Mouse (Mus musculus) gastrocnemius, adult 2 months (tissue): ENCODE data around the gene Ick. TPM values are rescaled to one million over a fixed set of nuclear protein-coding genes. Genes with fewer than 3 reads are reported as not detected.

ENCODE experiments used
- DNase-seq: peaks from one replicate; pipeline ENCODE4 v3.0.0; 2022
- H3K27ac ChIP-seq: fragments of 200-600 bp; 2 replicates; pipeline ENCODE4 v1.8.1; 2022; ENCODE audit warnings: mild to moderate bottlenecking
- H3K4me3 ChIP-seq: fragments of 200-600 bp; 2 replicates; pipeline ENCODE4 v1.8.1; 2022; ENCODE audit warnings: mild to moderate bottlenecking, moderate library complexity
- CTCF ChIP-seq: fragments of 200-600 bp; IDR thresholded peaks from 2 replicates; pipeline ENCODE4 v1.8.1; 2022; ENCODE audit warnings: antibody characterized with exemption, mild to moderate bottlenecking, moderate library complexity
- intact Hi-C: fragments of 180-260 bp; cut with DNase I; formaldehyde crosslinking; loops from one replicate; pipeline ENCODE4 v1.15.1; 2025
- total RNA-seq, 2 experiments: library from RNA; stranded (reverse); gene quantifications; 2 replicates each; pipeline ENCODE4 v1.2.3; 2021

The Ick gene
- total RNA-seq, 2 experiments from 2014 or later = 5.0 to 6.4 TPM

DNA sequence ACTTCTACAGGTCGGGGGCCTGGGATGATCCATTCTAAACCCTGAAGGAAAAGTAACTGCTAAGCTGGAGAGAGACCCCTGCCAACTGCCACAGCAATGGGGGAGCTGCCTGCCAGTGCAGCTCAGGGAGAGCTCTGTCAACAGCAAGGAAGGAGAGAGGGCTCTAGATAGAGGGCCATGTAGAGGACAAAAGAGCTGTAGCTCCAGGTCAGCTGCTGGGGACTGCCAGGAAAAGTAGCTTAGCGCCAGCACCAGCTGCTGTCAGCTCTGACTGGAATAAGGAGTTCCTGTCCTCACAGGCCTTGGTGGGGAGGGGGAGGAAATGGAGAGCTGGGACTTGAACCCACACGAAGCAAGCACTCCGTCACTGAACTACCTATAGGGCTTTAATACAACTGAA is 20.5 kb upstream of the Ick start:
- TF ChIP-seq CTCF = no peak
- DNase-seq = no peak
- peak overlapping the region; percentile 64 for H3K27ac ChIP-seq
- intact Hi-C loops = no loop called here
- H3K4me3 ChIP-seq = no peak overlapping the region

DNA sequence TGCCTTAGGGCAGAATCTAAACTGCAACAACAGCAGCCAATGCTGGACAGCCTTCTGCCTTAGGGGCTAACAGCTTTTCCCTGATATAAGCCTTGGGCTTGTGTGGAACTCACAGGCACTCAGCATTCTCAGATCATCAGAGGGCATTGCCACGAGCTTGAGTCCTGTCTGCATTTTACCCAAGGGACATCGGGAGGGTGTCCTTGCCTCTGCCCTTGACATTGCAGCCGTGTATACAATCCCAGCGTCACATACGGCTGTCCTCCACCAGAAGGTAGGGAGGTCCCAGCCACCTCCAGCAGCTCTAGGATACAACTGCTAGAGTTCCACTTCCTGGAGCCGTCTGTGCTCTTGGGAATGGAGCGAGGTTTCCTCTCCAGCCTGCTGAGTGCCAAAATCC is 20.0 kb upstream of the Ick start:
- Histone ChIP-seq H3K4me3 (no peak overlapping the region), H3K27ac (peak overlapping the region; percentile 64)
- no peak for DNase-seq
- intact Hi-C loops = no loop called here
- TF ChIP-seq CTCF = no peak

DNA sequence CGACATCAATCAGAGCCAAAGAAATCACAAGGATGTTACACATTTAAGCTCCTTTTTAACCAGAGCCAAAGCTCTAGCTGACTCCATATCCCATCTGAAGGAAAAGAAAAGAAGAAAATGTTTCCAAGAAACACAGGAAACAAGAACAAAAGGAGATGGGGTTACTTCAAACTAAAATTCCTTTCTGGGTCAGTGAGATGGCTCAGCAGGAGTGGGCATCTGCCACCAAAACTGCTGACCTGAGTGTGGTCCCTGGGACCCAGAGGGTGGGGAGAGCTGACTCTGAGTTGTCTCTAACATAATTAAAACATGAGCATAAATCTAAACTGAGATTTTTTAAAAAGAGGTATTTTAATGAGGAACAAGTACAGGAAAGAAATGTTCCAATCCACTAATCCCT is 19.1 kb upstream of the Ick start:
- no peak for TF ChIP-seq CTCF
- intact Hi-C loops = no loop called here
- no peak for DNase-seq
- Histone ChIP-seq H3K27ac (no peak overlapping the region), H3K4me3 (no peak overlapping the region)

DNA sequence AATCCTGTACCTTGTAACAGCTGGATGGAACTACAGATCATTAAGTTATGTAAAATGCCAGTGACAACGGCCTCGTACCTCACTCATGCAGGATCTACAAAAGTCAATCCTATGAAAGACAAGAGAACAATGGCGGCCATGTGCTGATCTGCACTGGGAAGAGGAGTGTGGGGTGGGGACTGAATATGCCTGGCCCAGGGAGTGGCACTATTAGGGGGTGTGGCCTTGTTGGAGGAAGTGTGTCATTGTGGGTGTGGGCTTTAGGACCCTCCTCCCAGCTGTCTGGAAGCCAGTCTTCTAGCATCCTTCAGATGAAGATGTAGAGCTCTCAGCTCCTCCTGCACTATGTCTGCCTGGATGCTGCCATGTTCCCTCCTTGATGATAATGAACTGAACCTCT is 18.4 kb upstream of the Ick start:
- no peak overlapping the region for H3K4me3 ChIP-seq
- H3K27ac ChIP-seq = no peak overlapping the region
- intact Hi-C loops = no loop called here
- TF ChIP-seq CTCF = no peak
- DNase-seq = no peak

DNA sequence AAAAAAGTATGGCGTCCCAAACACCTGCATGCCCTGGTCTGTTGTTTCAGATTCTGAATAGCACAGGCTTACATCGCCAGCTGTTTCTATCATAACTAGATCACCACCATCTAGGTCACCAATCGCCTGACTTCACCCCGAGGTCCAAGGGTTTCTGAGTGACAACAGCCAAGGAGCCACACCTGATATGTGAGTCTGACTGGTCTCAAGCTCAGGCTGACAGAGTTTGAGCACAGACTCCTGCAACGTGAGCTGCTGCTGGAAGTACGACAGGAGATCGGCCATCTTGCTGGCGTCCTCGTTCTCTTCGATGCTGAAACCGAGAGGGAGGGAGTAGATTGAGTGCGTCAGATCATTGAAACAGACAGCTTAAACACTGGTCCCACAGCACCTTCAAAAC is 13.3 kb upstream of the Ick start:
- intact Hi-C loops = no loop called here
- peak; percentile 62 for DNase-seq

DNA sequence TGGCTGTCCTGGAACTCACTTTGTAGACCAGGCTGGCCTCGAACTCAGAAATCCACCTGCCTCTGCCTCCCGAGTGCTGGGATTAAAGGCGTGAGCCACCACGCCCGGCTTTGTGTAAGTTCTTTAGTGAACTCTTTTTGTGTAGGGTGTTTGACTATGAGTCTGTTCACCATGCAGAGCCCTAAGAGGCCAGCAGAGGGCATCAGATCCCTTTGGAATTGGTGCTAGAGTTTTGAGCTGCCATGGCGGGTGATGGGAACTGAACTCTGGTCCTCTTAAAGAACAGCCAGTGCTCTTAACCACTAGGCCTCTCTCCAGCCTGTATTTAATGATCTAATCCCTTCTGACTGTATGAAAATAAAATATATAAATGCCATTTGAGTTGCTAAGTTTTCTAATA is 12.6 kb upstream of the Ick start:
- TF ChIP-seq CTCF = peak; percentile 44
- DNase-seq = no peak
- Histone ChIP-seq H3K27ac (peak overlapping the region; percentile 72; the same call in 1 of the 2 replicates), H3K4me3 (no peak overlapping the region)
- intact Hi-C loops = no loop called here

More for the DNA sequence above, 13.3 kb upstream of the Ick start:
- H3K27ac ChIP-seq = peak overlapping the region; percentile 72
- H3K4me3 ChIP-seq = no peak overlapping the region
- no peak for TF ChIP-seq CTCF

DNA sequence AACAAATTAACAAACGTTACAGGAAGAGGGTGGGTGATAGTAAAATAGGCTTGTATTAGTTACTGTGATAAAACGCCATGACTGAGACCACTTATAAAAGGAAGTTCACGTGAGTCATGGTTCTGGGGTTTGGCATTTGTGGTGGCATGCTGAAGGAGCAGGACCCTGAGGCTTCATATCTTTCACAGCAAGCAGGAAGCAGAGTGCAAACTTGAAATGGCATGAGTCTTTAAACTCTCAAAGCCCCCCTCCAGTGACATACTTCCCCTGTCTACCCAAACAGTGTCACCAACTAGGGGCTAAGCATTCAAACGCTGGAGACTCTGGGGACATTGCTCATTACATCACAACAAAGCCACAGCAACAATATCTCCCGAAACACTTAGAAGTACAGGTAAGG is 8.0 kb upstream of the Ick start:
- intact Hi-C loops = no loop called here
- no peak for TF ChIP-seq CTCF
- DNase-seq = no peak
- Histone ChIP-seq H3K4me3 (no peak overlapping the region), H3K27ac (no peak overlapping the region)

DNA sequence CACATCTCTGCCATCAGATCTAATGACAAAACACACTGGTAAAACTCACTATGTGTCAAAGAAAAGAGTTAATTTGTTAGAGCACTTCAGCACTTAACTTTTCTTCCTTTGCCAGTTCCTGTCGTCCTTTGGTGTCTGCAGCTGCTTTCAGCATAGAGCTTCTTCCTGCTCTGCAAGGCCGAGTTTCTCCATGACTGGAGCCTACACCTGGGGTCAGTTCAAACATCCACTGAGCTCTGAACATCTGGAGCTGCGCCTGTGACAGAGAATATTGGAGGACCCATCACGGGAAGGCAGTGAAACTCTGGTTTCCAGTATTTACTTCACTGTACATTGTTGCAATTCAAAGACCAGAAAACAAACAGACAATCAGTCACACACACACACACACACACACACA is 7.6 kb upstream of the Ick start:
- intact Hi-C loops = no loop called here
- no peak overlapping the region for H3K4me3 ChIP-seq
- no peak for TF ChIP-seq CTCF
- DNase-seq = no peak
- H3K27ac ChIP-seq = no peak overlapping the region

DNA sequence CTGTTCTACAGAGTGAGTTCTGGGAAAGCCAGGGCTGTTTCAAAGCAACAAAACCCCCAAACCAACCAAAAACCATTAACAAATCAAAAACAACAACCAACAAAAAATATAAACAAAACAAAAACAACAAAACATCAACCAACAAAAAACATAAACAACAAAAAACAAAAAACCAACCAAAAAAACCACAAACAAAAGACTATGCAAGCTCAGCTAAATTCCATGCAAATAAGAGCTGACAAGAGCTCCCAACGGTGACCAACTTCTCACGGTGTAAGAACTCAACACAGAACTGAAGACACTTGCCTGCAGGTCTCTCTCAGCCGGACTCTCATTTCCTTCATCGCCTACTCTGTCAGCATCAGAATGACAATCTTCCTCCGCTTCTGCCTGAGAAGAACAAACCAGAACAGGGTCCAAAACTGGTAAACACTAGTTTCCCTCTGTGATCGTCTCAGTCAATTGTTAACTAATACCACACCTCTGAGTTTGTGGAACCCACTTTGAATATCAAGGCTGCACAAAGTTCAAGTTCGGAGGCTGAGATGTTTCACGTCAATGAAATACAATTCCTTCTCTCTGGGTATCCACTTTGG is 4.9 kb upstream of the Ick start:
- DNase-seq = no peak
- Histone ChIP-seq H3K4me3 (no peak overlapping the region), H3K27ac (no peak overlapping the region)
- intact Hi-C loops = no loop called here
- TF ChIP-seq CTCF = no peak

DNA sequence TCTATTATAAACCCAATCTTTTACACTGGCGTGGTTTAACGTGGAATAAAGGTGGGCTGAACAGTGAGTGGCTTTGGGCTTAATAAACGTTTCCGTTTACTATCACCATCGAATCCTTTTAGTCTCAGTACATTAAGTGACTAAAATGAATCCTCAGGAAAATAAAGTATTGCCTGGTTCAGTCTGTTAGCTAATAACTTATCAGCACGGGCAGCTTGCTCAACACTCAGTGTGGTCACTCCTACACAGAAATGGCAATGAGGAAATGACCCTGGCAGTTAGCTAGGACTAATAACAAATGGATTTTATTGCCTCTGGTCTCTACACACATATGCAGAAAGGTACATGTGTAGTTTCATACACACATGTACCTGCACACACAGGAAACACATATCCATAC is 4.0 kb upstream of the Ick start:
- H3K27ac ChIP-seq = no peak overlapping the region
- intact Hi-C loops = no loop called here
- TF ChIP-seq CTCF = no peak
- DNase-seq = no peak
- H3K4me3 ChIP-seq = peak overlapping the region; percentile 79

DNA sequence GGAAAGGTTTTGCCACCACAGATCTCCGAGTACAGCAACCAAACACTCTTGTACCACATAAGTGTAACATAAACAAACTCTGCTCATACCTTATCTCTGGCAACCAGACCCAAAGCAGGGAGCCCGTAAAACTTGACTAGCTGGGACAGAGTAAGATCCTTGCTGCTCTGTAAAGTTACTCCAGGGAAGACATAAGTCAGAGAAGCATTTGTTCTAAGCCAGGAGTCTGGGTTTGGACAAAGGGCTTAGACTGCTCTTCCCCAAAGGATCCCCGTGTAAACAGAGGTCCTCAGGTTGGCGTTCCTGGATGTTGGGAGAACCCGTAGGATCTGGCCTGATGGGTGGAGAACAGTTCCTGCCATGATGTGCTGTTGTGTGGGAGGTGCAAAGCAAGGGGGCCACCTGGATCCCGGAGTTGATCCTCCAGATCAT is 3.5 kb upstream of the Ick start:
- intact Hi-C loops = no loop called here
- DNase-seq = no peak
- TF ChIP-seq CTCF = no peak
- Histone ChIP-seq H3K4me3 (peak overlapping the region; percentile 79), H3K27ac (no peak overlapping the region; the same call in 1 of the 2 replicates)

DNA sequence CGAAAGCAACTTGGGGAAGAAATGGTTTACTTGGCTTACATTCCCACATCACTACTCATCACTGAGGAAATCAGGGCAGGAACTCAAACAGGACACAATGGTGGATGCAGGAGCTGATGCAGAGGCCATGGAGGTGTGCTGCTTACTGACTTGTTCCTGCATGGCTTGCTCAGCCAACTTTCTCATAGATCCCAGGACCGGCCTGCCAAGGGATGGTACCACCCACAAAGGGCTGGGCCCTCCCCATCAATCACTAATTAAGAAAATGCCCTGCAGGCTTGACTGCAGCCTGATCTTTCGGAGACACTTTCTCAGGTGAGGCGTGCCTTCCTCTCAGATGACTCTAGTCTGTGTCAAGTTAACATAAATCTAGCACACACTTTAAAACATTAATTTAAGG is 2.2 kb upstream of the Ick start:
- TF ChIP-seq CTCF = no peak
- intact Hi-C loops = no loop called here
- DNase-seq = no peak
- peak overlapping the region; percentile 99 for H3K27ac ChIP-seq
- H3K4me3 ChIP-seq = peak overlapping the region; percentile 79

DNA sequence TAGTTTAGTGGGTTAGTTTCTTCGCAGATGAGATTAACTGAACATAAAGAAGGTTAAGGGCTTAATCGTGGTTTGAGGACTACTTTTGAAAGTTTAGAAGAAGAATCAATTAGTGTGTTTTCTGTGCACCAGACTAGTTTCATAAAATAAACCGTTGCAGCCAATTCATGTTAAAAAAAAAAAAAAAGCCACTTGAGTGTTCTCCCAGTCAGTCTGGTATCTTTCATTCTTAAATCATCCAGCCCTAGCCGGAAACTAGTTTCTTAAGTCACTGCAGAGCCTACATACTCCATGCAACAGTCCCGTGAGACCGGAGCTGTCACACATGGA is 1.4 kb upstream of the Ick start:
- no peak for DNase-seq
- H3K4me3 ChIP-seq = peak overlapping the region; percentile 79
- TF ChIP-seq CTCF = no peak
- H3K27ac ChIP-seq = peak overlapping the region; percentile 99
- intact Hi-C loops = no loop called here

DNA sequence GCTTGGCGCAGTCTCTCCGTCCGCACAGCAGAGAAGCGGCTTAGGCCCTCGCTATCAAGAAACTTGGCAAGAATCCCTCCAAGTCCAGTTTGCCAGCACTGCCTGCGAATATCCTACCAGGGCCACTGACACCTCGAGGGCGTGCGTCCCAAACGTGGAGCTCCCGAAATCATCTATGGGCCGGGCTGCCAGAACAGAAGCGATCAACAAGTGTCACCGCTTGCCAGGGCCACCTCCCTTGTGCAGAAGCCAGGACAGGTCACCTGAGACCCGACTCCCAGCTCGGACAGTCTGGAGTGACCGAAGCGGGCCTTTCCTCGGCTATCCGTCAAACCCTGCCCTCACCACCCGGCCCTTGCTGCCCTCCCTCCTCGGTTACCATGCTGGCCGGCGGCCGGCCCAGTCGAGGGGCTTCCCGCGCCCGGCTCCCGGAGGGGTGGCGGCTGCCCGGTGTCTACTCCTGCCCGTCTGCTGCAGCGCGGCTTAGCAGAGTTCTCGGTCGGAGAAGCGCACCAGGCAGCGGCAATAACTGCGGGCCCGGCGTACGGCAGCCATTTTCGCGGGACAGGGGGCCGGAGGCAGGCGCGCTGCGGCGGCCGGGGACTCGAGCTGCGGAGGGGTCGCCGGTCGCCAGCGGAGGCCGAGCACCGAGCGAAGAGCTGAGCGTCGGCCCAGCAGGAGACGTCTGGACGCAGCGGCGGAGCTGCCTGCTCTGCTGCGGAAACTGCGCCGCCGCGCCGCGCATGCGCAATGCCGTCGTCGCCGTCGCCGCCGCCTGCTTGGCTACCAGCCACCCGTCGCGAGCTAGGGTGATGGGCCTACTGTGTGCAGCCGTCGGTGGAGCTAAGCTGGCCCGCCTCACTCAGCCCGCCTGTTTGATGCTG is 838 bp upstream of the Ick start:
- peak overlapping the region; percentile 79 for H3K4me3 ChIP-seq
- no peak for TF ChIP-seq CTCF
- peak; percentile 92 for DNase-seq
- H3K27ac ChIP-seq = peak overlapping the region; percentile 99
- intact Hi-C loops = no loop called here
